Mouse (Mus musculus): ENCODE measurements around the gene Hk1. TPM values are rescaled to one million over a fixed set of nuclear protein-coding genes. Genes with fewer than 3 reads are reported as not detected.

The Hk1 gene
- polyA plus RNA-seq, 1 experiment from 2014 or later = 31.4 TPM

DNA sequence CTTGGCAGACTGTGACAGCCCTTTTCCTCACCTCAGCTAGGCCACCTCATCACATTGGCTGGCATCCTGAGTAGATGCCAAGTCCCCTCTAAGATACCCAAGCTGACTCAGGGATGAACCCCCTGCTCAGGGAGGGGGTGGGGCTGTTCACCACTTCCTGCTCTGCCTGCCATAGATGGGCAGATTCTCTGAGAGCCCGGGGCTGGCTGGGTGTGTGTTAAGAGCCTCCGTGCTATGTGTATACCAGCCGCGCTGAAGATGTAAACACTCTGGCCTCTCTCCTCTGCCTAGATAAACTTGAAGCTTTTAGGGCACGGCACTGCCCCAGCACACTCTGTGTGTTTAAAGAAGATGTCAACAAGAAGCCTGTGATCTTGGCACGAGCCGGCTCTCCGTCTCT lies 131.9 kb downstream of the Hk1 start:
- 30% methylated on average over 8 of the region's 8 CpGs for WGBS
- no peak overlapping the region for H3K9ac ChIP-seq (ENCODE audit: low read depth, low read length)

DNA sequence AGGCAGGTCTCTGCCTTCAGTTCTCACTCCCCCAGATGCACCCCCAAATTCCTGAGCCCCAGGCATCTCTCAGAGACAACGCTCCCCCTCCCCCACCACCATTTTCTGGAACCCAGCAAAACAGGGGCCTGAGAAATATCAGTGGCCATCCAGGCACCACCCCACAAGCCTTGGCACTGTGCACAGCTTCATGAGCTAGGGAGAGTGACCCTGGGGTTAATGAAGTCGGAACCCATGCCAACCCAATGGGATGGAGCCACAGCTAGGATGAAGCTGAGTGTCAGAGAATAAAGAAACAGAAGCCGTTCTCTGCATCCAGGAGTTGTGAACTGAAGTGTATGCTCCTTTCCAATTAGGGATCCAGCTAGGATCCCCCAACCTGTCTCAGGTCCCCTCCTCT lies 132.6 kb downstream of the Hk1 start:
- Histone ChIP-seq H3K4me2 (replicated peaks; ENCODE audit: low read depth, low read length) (no peak overlapping the region), H3K36me3 (ENCODE audit: control insufficient read depth, insufficient read depth, low read length) (no peaks in the 10 kb centered on the region), H3K4me3 (ENCODE audit: low read length) (no peak overlapping the region), H3K27ac (ENCODE audit: low read depth, low read length) (no peak overlapping the region), H3K4me1 (ENCODE audit: control insufficient read depth, insufficient read depth, low read length) (peaks cover 6% of the 10 kb centered on the region; the same call in 1 of the 2 replicates), H3K9me3 (ENCODE audit: control insufficient read depth, low read length) (no peaks in the 10 kb centered on the region), H3K27me3 (ENCODE audit: control insufficient read depth, insufficient read depth, low read length) (no peaks in the 10 kb centered on the region), H3K9ac (ENCODE audit: low read depth, low read length) (no peak overlapping the region)
- 62% methylated on average over 3 of the region's 3 CpGs for WGBS
- no peak for ATAC-seq (ENCODE audit: low FRiP score, low TSS enrichment)

More for the DNA sequence above, 131.9 kb downstream of the Hk1 start:
- Histone ChIP-seq H3K27me3 (ENCODE audit: control insufficient read depth, insufficient read depth, low read length) (no peaks in the 10 kb centered on the region), H3K4me2 (replicated peaks; ENCODE audit: low read depth, low read length) (no peak overlapping the region), H3K4me1 (ENCODE audit: control insufficient read depth, insufficient read depth, low read length) (peaks cover 6% of the 10 kb centered on the region; the same call in 1 of the 2 replicates), H3K36me3 (ENCODE audit: control insufficient read depth, insufficient read depth, low read length) (no peaks in the 10 kb centered on the region), H3K4me3 (ENCODE audit: low read length) (no peak overlapping the region), H3K27ac (ENCODE audit: low read depth, low read length) (no peak overlapping the region), H3K9me3 (ENCODE audit: control insufficient read depth, low read length) (no peaks in the 10 kb centered on the region)
- ATAC-seq (ENCODE audit: low FRiP score, low TSS enrichment) = no peak

DNA sequence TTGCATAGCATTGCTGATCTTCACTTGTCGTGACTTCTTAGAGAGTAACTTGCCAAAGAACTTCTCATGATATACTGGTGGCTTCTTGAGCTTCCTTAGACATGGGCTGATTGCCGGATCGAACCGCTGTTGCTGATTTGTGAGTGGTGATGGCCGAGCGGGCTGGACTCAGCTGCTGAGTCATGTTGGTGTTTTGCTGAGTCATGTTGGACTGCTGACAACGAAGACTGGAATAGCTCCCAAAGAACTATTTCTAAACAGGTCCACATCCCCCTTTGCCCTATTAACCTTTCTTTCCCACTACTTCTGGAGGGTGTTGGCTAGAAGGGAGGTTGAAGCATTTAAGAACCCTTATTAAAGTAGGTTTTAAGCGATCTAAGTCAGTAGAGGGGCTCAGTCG lies 135.6 kb downstream of the Hk1 start:
- no peaks in the 10 kb centered on the region for H3K9me3 ChIP-seq (ENCODE audit: control insufficient read depth, low read length)
- peaks cover 16% of the 10 kb centered on the region for H3K4me1 ChIP-seq (ENCODE audit: control insufficient read depth, insufficient read depth, low read length)
- no peaks in the 10 kb centered on the region for H3K36me3 ChIP-seq (ENCODE audit: control insufficient read depth, insufficient read depth, low read length)
- WGBS = 92% methylated on average over 9 of the region's 9 CpGs
- no peak for ATAC-seq (ENCODE audit: low FRiP score, low TSS enrichment)
- H3K9ac ChIP-seq (ENCODE audit: low read depth, low read length) = no peak overlapping the region
- no peak overlapping the region for H3K4me3 ChIP-seq (ENCODE audit: low read length)
- H3K27ac ChIP-seq (ENCODE audit: low read depth, low read length) = no peak overlapping the region
- H3K4me2 ChIP-seq (replicated peaks; ENCODE audit: low read depth, low read length) = no peak overlapping the region
- H3K27me3 ChIP-seq (ENCODE audit: control insufficient read depth, insufficient read depth, low read length) = no peaks in the 10 kb centered on the region

GRCm38 (mm10) chr10:62242896-62243295 lies 136.8 kb downstream of the Hk1 start:
- ATAC-seq (ENCODE audit: low FRiP score, low TSS enrichment) = peak; percentile 22; the same call in 1 of the 2 replicates
- no peak overlapping the region for H3K9ac ChIP-seq (ENCODE audit: low read depth, low read length)
- H3K4me1 ChIP-seq (ENCODE audit: control insufficient read depth, insufficient read depth, low read length) = peaks cover 19% of the 10 kb centered on the region
- H3K27ac ChIP-seq (ENCODE audit: low read depth, low read length) = no peak overlapping the region
- no peaks in the 10 kb centered on the region for H3K36me3 ChIP-seq (ENCODE audit: control insufficient read depth, insufficient read depth, low read length)
- no peaks in the 10 kb centered on the region for H3K27me3 ChIP-seq (ENCODE audit: control insufficient read depth, insufficient read depth, low read length)
- H3K4me2 ChIP-seq (replicated peaks; ENCODE audit: low read depth, low read length) = no peak overlapping the region
- WGBS = 58% methylated on average over 13 of the region's 13 CpGs
- H3K4me3 ChIP-seq (ENCODE audit: low read length) = no peak overlapping the region
- no peaks in the 10 kb centered on the region for H3K9me3 ChIP-seq (ENCODE audit: control insufficient read depth, low read length)

DNA sequence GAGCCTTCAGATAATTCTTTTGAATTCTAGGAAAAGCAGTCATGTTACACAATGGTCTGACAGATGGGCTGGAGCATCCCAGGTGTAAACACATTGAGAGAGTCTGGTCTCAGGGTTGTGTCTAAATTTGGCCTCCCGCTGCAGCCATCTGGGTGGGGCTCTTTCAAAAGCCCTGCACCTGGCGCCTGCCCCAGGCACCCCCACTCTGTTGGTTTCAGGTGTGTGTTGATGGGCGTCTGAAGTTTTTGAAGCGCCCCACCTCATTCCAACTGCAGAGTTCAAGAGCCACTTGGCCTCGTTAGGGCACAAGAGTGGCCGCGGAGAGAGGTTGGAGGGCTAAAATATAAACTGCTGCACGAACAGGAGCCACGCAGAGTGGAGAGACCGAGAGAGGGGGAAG lies 137.3 kb downstream of the Hk1 start:
- Histone ChIP-seq H3K27me3 (ENCODE audit: control insufficient read depth, insufficient read depth, low read length) (no peaks in the 10 kb centered on the region), H3K36me3 (ENCODE audit: control insufficient read depth, insufficient read depth, low read length) (no peaks in the 10 kb centered on the region), H3K27ac (ENCODE audit: low read depth, low read length) (no peak overlapping the region), H3K9me3 (ENCODE audit: control insufficient read depth, low read length) (no peaks in the 10 kb centered on the region), H3K4me1 (ENCODE audit: control insufficient read depth, insufficient read depth, low read length) (peaks cover 15% of the 10 kb centered on the region), H3K4me3 (ENCODE audit: low read length) (no peak overlapping the region), H3K9ac (ENCODE audit: low read depth, low read length) (no peak overlapping the region), H3K4me2 (replicated peaks; ENCODE audit: low read depth, low read length) (no peak overlapping the region)
- WGBS = 86% methylated on average over 10 of the region's 10 CpGs
- ATAC-seq (ENCODE audit: low FRiP score, low TSS enrichment) = no peak

DNA sequence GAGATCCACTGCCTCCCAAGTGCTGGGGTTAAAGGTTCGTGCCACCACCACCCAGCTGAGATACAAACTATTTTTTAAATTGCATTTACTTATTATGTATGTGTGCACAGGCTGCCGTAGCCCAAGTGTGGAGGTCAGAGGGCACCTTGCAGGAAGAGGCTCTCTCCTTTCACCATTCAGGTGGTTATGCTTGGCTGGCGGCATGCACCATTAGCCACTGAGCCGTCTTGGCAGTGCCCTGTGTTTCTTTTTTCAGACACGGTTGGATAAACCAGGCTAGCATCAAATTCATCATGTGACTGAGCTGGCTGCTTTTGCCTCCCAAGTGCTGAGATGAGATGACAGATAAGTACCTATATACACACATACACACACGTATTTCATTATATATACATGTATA lies 140.4 kb downstream of the Hk1 start:
- peak overlapping the region; percentile 11; the same call in 1 of the 2 replicates for H3K27ac ChIP-seq (ENCODE audit: low read depth, low read length)
- no peaks in the 10 kb centered on the region for H3K9me3 ChIP-seq (ENCODE audit: control insufficient read depth, low read length)
- WGBS = 25% methylated on average over 6 of the region's 6 CpGs
- no peak overlapping the region for H3K4me2 ChIP-seq (replicated peaks; ENCODE audit: low read depth, low read length)
- H3K4me3 ChIP-seq (ENCODE audit: low read length) = no peak overlapping the region
- H3K4me1 ChIP-seq (ENCODE audit: control insufficient read depth, insufficient read depth, low read length) = peaks cover 13% of the 10 kb centered on the region
- H3K27me3 ChIP-seq (ENCODE audit: control insufficient read depth, insufficient read depth, low read length) = no peaks in the 10 kb centered on the region
- no peaks in the 10 kb centered on the region for H3K36me3 ChIP-seq (ENCODE audit: control insufficient read depth, insufficient read depth, low read length)
- peak; percentile 85 for ATAC-seq (ENCODE audit: low FRiP score, low TSS enrichment)
- H3K9ac ChIP-seq (ENCODE audit: low read depth, low read length) = no peak overlapping the region

GRCm38 (mm10) chr10:62238688-62239087 lies 141.0 kb downstream of the Hk1 start:
- Histone ChIP-seq H3K27me3 (ENCODE audit: control insufficient read depth, insufficient read depth, low read length) (no peaks in the 10 kb centered on the region), H3K9ac (ENCODE audit: low read depth, low read length) (no peak overlapping the region), H3K4me1 (ENCODE audit: control insufficient read depth, insufficient read depth, low read length) (peaks cover 13% of the 10 kb centered on the region), H3K27ac (ENCODE audit: low read depth, low read length) (peak overlapping the region; percentile 11; the same call in 1 of the 2 replicates), H3K36me3 (ENCODE audit: control insufficient read depth, insufficient read depth, low read length) (no peaks in the 10 kb centered on the region), H3K9me3 (ENCODE audit: control insufficient read depth, low read length) (no peaks in the 10 kb centered on the region), H3K4me2 (replicated peaks; ENCODE audit: low read depth, low read length) (no peak overlapping the region), H3K4me3 (ENCODE audit: low read length) (no peak overlapping the region)
- no peak for ATAC-seq (ENCODE audit: low FRiP score, low TSS enrichment)
- 94% methylated on average over 3 of the region's 3 CpGs for WGBS

GRCm38 (mm10) chr10:62237205-62237604 lies 142.5 kb downstream of the Hk1 start:
- H3K9me3 ChIP-seq (ENCODE audit: control insufficient read depth, low read length) = no peaks in the 10 kb centered on the region
- H3K4me1 ChIP-seq (ENCODE audit: control insufficient read depth, insufficient read depth, low read length) = peaks cover 13% of the 10 kb centered on the region
- no peaks in the 10 kb centered on the region for H3K27me3 ChIP-seq (ENCODE audit: control insufficient read depth, insufficient read depth, low read length)
- H3K9ac ChIP-seq (ENCODE audit: low read depth, low read length) = no peak overlapping the region
- no peak overlapping the region for H3K4me3 ChIP-seq (ENCODE audit: low read length)
- 84% methylated on average over 10 of the region's 10 CpGs for WGBS
- no peak for ATAC-seq (ENCODE audit: low FRiP score, low TSS enrichment)
- no peak overlapping the region for H3K4me2 ChIP-seq (replicated peaks; ENCODE audit: low read depth, low read length)
- H3K36me3 ChIP-seq (ENCODE audit: control insufficient read depth, insufficient read depth, low read length) = no peaks in the 10 kb centered on the region
- H3K27ac ChIP-seq (ENCODE audit: low read depth, low read length) = no peak overlapping the region

- 89% methylated on average over 6 of the region's 6 CpGs for WGBS
- no peak overlapping the region for H3K4me2 ChIP-seq (replicated peaks; ENCODE audit: low read depth, low read length)
Measured at GRCm38 (mm10) chr10:62236165-62236564, 143.5 kb downstream of the Hk1 start.

More at GRCm38 (mm10) chr10:62236165-62236564, 143.5 kb downstream of the Hk1 start:
- Histone ChIP-seq H3K36me3 (ENCODE audit: control insufficient read depth, insufficient read depth, low read length) (no peaks in the 10 kb centered on the region), H3K9ac (ENCODE audit: low read depth, low read length) (no peak overlapping the region), H3K27ac (ENCODE audit: low read depth, low read length) (no peak overlapping the region), H3K9me3 (ENCODE audit: control insufficient read depth, low read length) (no peaks in the 10 kb centered on the region), H3K4me3 (ENCODE audit: low read length) (no peak overlapping the region), H3K27me3 (ENCODE audit: control insufficient read depth, insufficient read depth, low read length) (no peaks in the 10 kb centered on the region), H3K4me1 (ENCODE audit: control insufficient read depth, insufficient read depth, low read length) (peaks cover 19% of the 10 kb centered on the region)
- ATAC-seq (ENCODE audit: low FRiP score, low TSS enrichment) = no peak
